Mouse (Mus musculus): ENCODE data around the gene Gm12216. TPM values are rescaled to one million over a fixed set of nuclear protein-coding genes. Genes with fewer than 3 reads are reported as not detected.

Gm12216 gene
- polyA plus RNA-seq, 1 experiment from 2014 or later = 0.41 TPM

GRCm38 (mm10) chr11:53798041-53798711 lies 60.9 kb downstream of the Gm12216 start:
- H3K4me1 ChIP-seq = no peaks in the 10 kb centered on the region
- no peaks in the 10 kb centered on the region for H3K36me3 ChIP-seq (ENCODE audit: poor library complexity, severe bottlenecking)
- no peaks in the 10 kb centered on the region for H3K9me3 ChIP-seq (replicated peaks)
- no peak overlapping the region for H3K4me3 ChIP-seq
- H3K27me3 ChIP-seq = no peaks in the 10 kb centered on the region
- ATAC-seq = no peak
- 93% methylated on average over 10 of the region's 10 CpGs for WGBS
- no peak overlapping the region for H3K27ac ChIP-seq
- no peak overlapping the region for H3K9ac ChIP-seq
- no peak overlapping the region for H3K4me2 ChIP-seq

GRCm38 (mm10) chr11:53797386-53797920 lies 61.6 kb downstream of the Gm12216 start:
- Histone ChIP-seq H3K9ac (no peak overlapping the region), H3K9me3 (replicated peaks) (no peaks in the 10 kb centered on the region), H3K27me3 (no peaks in the 10 kb centered on the region), H3K4me1 (no peaks in the 10 kb centered on the region), H3K36me3 (ENCODE audit: poor library complexity, severe bottlenecking) (no peaks in the 10 kb centered on the region), H3K4me2 (no peak overlapping the region), H3K4me3 (no peak overlapping the region), H3K27ac (no peak overlapping the region)
- 60% methylated on average over 6 of the region's 6 CpGs for WGBS
- ATAC-seq = no peak

- 78% methylated on average over 12 of the region's 12 CpGs for WGBS
- Histone ChIP-seq H3K4me1 (no peaks in the 10 kb centered on the region), H3K9me3 (replicated peaks) (no peaks in the 10 kb centered on the region), H3K27ac (no peak overlapping the region), H3K36me3 (ENCODE audit: poor library complexity, severe bottlenecking) (no peaks in the 10 kb centered on the region), H3K9ac (no peak overlapping the region), H3K4me3 (no peak overlapping the region), H3K4me2 (no peak overlapping the region), H3K27me3 (no peaks in the 10 kb centered on the region)
- ATAC-seq = no peak
Measured at GRCm38 (mm10) chr11:53796409-53797151, 62.5 kb downstream of the Gm12216 start.

- Histone ChIP-seq H3K4me2 (no peak overlapping the region), H3K27me3 (no peaks in the 10 kb centered on the region), H3K27ac (no peak overlapping the region), H3K36me3 (ENCODE audit: poor library complexity, severe bottlenecking) (no peaks in the 10 kb centered on the region), H3K9me3 (replicated peaks) (no peaks in the 10 kb centered on the region), H3K4me1 (no peaks in the 10 kb centered on the region), H3K4me3 (no peak overlapping the region), H3K9ac (no peak overlapping the region)
- 85% methylated on average over 8 of the region's 8 CpGs for WGBS
- no peak for ATAC-seq
Measured at GRCm38 (mm10) chr11:53795813-53796212, 63.2 kb downstream of the Gm12216 start.

GRCm38 (mm10) chr11:53794671-53795557 lies 64.1 kb downstream of the Gm12216 start:
- no peak for ATAC-seq
- Histone ChIP-seq H3K27me3 (no peaks in the 10 kb centered on the region), H3K4me1 (no peaks in the 10 kb centered on the region), H3K9me3 (replicated peaks) (no peaks in the 10 kb centered on the region), H3K4me3 (no peak overlapping the region), H3K4me2 (no peak overlapping the region), H3K9ac (no peak overlapping the region), H3K27ac (no peak overlapping the region), H3K36me3 (ENCODE audit: poor library complexity, severe bottlenecking) (no peaks in the 10 kb centered on the region)
- WGBS = 79% methylated on average over 25 of the region's 25 CpGs

GRCm38 (mm10) chr11:53794015-53794414 lies 65.0 kb downstream of the Gm12216 start:
- ATAC-seq = no peak
- Histone ChIP-seq H3K27me3 (no peaks in the 10 kb centered on the region), H3K4me2 (no peak overlapping the region), H3K9ac (no peak overlapping the region), H3K36me3 (ENCODE audit: poor library complexity, severe bottlenecking) (no peaks in the 10 kb centered on the region), H3K4me3 (no peak overlapping the region), H3K4me1 (no peaks in the 10 kb centered on the region), H3K27ac (no peak overlapping the region), H3K9me3 (replicated peaks) (no peaks in the 10 kb centered on the region)
- 76% methylated on average over 3 of the region's 3 CpGs for WGBS

- ATAC-seq = no peak
Measured at GRCm38 (mm10) chr11:53792986-53793385, 66.1 kb downstream of the Gm12216 start.

GRCm38 (mm10) chr11:53789277-53789676 lies 69.8 kb downstream of the Gm12216 start:
- ATAC-seq = no peak
- no peak overlapping the region for H3K27ac ChIP-seq
- no peak overlapping the region for H3K4me2 ChIP-seq
- no peaks in the 10 kb centered on the region for H3K36me3 ChIP-seq (ENCODE audit: poor library complexity, severe bottlenecking)
- WGBS = 71% methylated on average over 3 of the region's 3 CpGs
- H3K9me3 ChIP-seq (replicated peaks) = no peaks in the 10 kb centered on the region
- H3K4me1 ChIP-seq = no peaks in the 10 kb centered on the region
- H3K4me3 ChIP-seq = no peak overlapping the region
- no peaks in the 10 kb centered on the region for H3K27me3 ChIP-seq
- no peak overlapping the region for H3K9ac ChIP-seq

More at GRCm38 (mm10) chr11:53792986-53793385, 66.1 kb downstream of the Gm12216 start:
- no peaks in the 10 kb centered on the region for H3K4me1 ChIP-seq
- H3K9ac ChIP-seq = no peak overlapping the region
- no peak overlapping the region for H3K27ac ChIP-seq
- H3K4me2 ChIP-seq = no peak overlapping the region
- no peaks in the 10 kb centered on the region for H3K9me3 ChIP-seq (replicated peaks)
- H3K4me3 ChIP-seq = no peak overlapping the region
- H3K27me3 ChIP-seq = no peaks in the 10 kb centered on the region
- H3K36me3 ChIP-seq (ENCODE audit: poor library complexity, severe bottlenecking) = no peaks in the 10 kb centered on the region
- whole genome bisulfite sequencing = 75% methylated on average over 3 of the region's 3 CpGs

- Histone ChIP-seq H3K27me3 (no peaks in the 10 kb centered on the region), H3K4me3 (no peak overlapping the region), H3K36me3 (ENCODE audit: poor library complexity, severe bottlenecking) (no peaks in the 10 kb centered on the region), H3K27ac (no peak overlapping the region), H3K9me3 (replicated peaks) (no peaks in the 10 kb centered on the region), H3K4me1 (no peaks in the 10 kb centered on the region), H3K4me2 (no peak overlapping the region), H3K9ac (no peak overlapping the region)
- ATAC-seq = no peak
- WGBS = 74% methylated on average over 8 of the region's 8 CpGs
Measured at GRCm38 (mm10) chr11:53788196-53788595, 70.9 kb downstream of the Gm12216 start.

- H3K36me3 ChIP-seq (ENCODE audit: poor library complexity, severe bottlenecking) = no peaks in the 10 kb centered on the region
- H3K27me3 ChIP-seq = no peaks in the 10 kb centered on the region
- no peak overlapping the region for H3K4me2 ChIP-seq
- H3K9ac ChIP-seq = no peak overlapping the region
- H3K4me1 ChIP-seq = no peaks in the 10 kb centered on the region
- no peak overlapping the region for H3K4me3 ChIP-seq
- ATAC-seq = no peak
- WGBS = 84% methylated on average over 13 of the region's 13 CpGs
- no peaks in the 10 kb centered on the region for H3K9me3 ChIP-seq (replicated peaks)
- no peak overlapping the region for H3K27ac ChIP-seq
Measured at GRCm38 (mm10) chr11:53786058-53787031, 72.7 kb downstream of the Gm12216 start.

- H3K4me2 ChIP-seq = no peak overlapping the region
- H3K36me3 ChIP-seq (ENCODE audit: poor library complexity, severe bottlenecking) = no peaks in the 10 kb centered on the region
- no peak overlapping the region for H3K4me3 ChIP-seq
- H3K9me3 ChIP-seq (replicated peaks) = no peaks in the 10 kb centered on the region
- no peak for ATAC-seq
- no peak overlapping the region for H3K27ac ChIP-seq
- H3K9ac ChIP-seq = no peak overlapping the region
- 91% methylated on average over 3 of the region's 3 CpGs for WGBS
- no peaks in the 10 kb centered on the region for H3K4me1 ChIP-seq
- H3K27me3 ChIP-seq = no peaks in the 10 kb centered on the region
Measured at GRCm38 (mm10) chr11:53785311-53785936, 73.6 kb downstream of the Gm12216 start.
